Mouse (Mus musculus) megakaryocyte-erythroid progenitor cell, adult 5-6 weeks (primary cell): ENCODE results near the gene Dok4. TPM values are rescaled to one million over a fixed set of nuclear protein-coding genes. Genes with fewer than 3 reads are reported as not detected.

Experiments
- ATAC-seq: replicated peaks from 2 replicates; pipeline ENCODE4 v1.8.0; 2016; ENCODE audit warnings: mild to moderate bottlenecking, inconsistent platforms; ENCODE audit not compliant: severe bottlenecking, poor library complexity, low FRiP score, low TSS enrichment
- total RNA-seq, 2 experiments: library from RNA; stranded (forward) in 1 of 2; stranded (reverse) in 1 of 2; fragments of 200-1000, 215-1000 nt in 1 of 2; fragments of >200 nt in 1 of 2; fragmentation: Nextera tagmentation in 1 of 2; gene quantifications; 2 replicates each; pipeline ENCODE4 v1.2.3; 2014 to 2017

Dok4 gene
- total RNA-seq, 2 experiments from 2014 or later: 1.2 TPM; not detected in 1

DNA sequence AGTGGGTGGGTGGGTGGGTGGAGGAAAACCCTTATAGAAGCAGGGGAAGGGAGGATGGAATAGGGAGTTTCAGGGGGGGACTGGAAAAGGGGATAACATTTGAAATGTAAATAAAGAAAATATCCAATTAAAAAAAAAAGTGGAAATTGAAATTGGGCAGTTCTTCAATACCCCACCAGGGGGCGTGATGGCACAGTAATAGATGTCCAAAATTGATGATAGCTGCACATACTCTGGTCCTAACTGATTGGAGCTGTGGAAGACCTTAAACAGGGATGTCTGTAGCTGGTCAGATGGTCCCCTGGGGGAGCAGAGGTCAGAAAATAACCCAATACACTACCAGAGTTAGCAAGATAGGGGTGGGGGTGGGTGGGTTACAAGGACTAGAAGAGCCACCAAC lies 61.6 kb downstream of the Dok4 start:
- no peak for ATAC-seq

Other genes with a start within 250 kb of the Dok4 start
- 51.1 and 64.0 TPM in 2 replicates for gene Arl2bp, start 209.7 kb downstream of the Dok4 start, total RNA-seq (2014; fragmentation: Nextera tagmentation)
- 124 and 152 TPM in 2 replicates for gene Arl2bp, start 209.7 kb downstream of the Dok4 start, total RNA-seq (2017)
- not detected in 2 replicates for gene Pllp, start 180.1 kb downstream of the Dok4 start, total RNA-seq (2014; fragmentation: Nextera tagmentation)
- not detected in 2 replicates for gene Pllp, start 180.1 kb downstream of the Dok4 start, total RNA-seq (2017)
- gene Ccl22, start 130.7 kb downstream of the Dok4 start, total RNA-seq (2014; fragmentation: Nextera tagmentation): not detected in 2 replicates
- not detected in 2 replicates for gene Ccl22, start 130.7 kb downstream of the Dok4 start, total RNA-seq (2017)
- gene Cx3cl1, start 104.3 kb downstream of the Dok4 start, total RNA-seq (2014; fragmentation: Nextera tagmentation): 0.35 TPM in 1 of 2 replicates, not detected in the other
- not detected in 2 replicates for gene Cx3cl1, start 104.3 kb downstream of the Dok4 start, total RNA-seq (2017)
- gene Ccl17, start 65.9 kb downstream of the Dok4 start, total RNA-seq (2014; fragmentation: Nextera tagmentation): 1.6 and 2.0 TPM in 2 replicates
- gene Ccl17, start 65.9 kb downstream of the Dok4 start, total RNA-seq (2017): 5.6 and 6.0 TPM in 2 replicates
- 64.1 and 92.7 TPM in 2 replicates for gene Coq9, start 38.0 kb downstream of the Dok4 start, total RNA-seq (2014; fragmentation: Nextera tagmentation)
- gene Coq9, start 38.0 kb downstream of the Dok4 start, total RNA-seq (2017): 46.0 and 49.4 TPM in 2 replicates
- gene Ciapin1, start 38.0 kb downstream of the Dok4 start, total RNA-seq (2014; fragmentation: Nextera tagmentation): 52.3 and 71.1 TPM in 2 replicates
- gene Ciapin1, start 38.0 kb downstream of the Dok4 start, total RNA-seq (2017): 31.6 and 38.2 TPM in 2 replicates
- 62.4 and 91.6 TPM in 2 replicates for gene Polr2c, start 18.9 kb downstream of the Dok4 start, total RNA-seq (2014; fragmentation: Nextera tagmentation)
- gene Polr2c, start 18.9 kb downstream of the Dok4 start, total RNA-seq (2017): 49.2 and 93.1 TPM in 2 replicates
- gene Ccdc102a, start 41.8 kb upstream of the Dok4 start, total RNA-seq (2014; fragmentation: Nextera tagmentation): not detected in 2 replicates
- gene Ccdc102a, start 41.8 kb upstream of the Dok4 start, total RNA-seq (2017): 0.85 and 1.1 TPM in 2 replicates
- gene Adgrg5, start 47.4 kb upstream of the Dok4 start, total RNA-seq (2014; fragmentation: Nextera tagmentation): 0.69 and 1.4 TPM in 2 replicates
- 0.30 and 1.8 TPM in 2 replicates for gene Adgrg5, start 47.4 kb upstream of the Dok4 start, total RNA-seq (2017)
- 150 and 156 TPM in 2 replicates for gene Adgrg1, start 98.4 kb upstream of the Dok4 start, total RNA-seq (2014; fragmentation: Nextera tagmentation)
- 85.4 and 123 TPM in 2 replicates for gene Adgrg1, start 98.4 kb upstream of the Dok4 start, total RNA-seq (2017)
- gene Adgrg3, start 141.4 kb upstream of the Dok4 start, total RNA-seq (2014; fragmentation: Nextera tagmentation): 30.9 and 44.1 TPM in 2 replicates
- gene Adgrg3, start 141.4 kb upstream of the Dok4 start, total RNA-seq (2017): 20.4 and 46.4 TPM in 2 replicates
- 0.68 TPM in 1 of 2 replicates, not detected in the other for gene Drc7, start 178.8 kb upstream of the Dok4 start, total RNA-seq (2014; fragmentation: Nextera tagmentation)
- gene Drc7, start 178.8 kb upstream of the Dok4 start, total RNA-seq (2017): 0.84 and 2.0 TPM in 2 replicates
- 7.7 and 18.8 TPM in 2 replicates for gene Katnb1, start 204.9 kb upstream of the Dok4 start, total RNA-seq (2014; fragmentation: Nextera tagmentation)
- gene Katnb1, start 204.9 kb upstream of the Dok4 start, total RNA-seq (2017): 19.4 and 27.5 TPM in 2 replicates